Mouse (Mus musculus) duodenum, adult 2 months (tissue): ENCODE results near the gene Helq. TPM values are rescaled to one million over a fixed set of nuclear protein-coding genes. Genes with fewer than 3 reads are reported as not detected.

ENCODE experiments used
- polyA plus RNA-seq: library from polyadenylated mRNA; depleted of rRNA; stranded (reverse); fragments of >200 nt; gene quantifications from 2 replicates; pipeline ENCODE4 v1.2.3, GENCODE M21; 2012; ENCODE audit warnings: low replicate concordance; rRNA removed

Helq gene
- polyA plus RNA-seq: 2.2 and 4.2 TPM in 2 replicates

DNA sequence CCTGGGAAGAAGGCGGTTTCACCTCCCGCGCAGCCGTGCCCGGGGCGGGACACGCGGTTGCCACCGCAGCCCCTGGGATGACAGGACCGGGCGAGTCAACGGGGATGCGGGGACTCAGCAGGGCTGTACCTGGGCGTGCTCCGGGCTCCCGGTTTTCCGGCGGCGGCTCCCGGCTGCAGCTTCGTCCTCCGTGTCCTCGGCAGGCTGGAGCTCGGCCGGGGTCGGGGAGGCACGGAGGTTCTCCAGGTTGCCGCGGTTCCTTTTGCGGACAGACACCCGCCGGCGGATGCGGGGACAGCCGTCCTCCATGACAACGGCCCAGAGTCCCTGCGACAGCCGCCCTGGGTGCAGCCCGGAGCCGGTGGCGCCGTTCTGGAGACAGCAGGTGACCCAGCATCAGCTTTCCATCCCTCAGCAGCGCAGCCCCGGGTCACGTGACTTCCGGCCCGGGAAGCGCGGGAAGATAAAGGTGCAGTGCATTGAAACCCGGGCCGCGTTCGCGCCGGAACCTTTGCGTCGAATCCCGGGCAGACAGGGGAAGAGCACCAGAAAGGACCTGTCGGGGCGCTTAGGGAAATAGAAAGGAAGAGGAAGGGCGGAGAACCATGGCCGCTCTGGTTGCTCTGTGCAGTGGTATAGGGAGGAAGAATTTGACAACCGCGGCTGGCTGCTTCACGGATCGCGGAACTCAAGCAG, at the start of gene Helq, which contains the start of gene Mrps18c:
Gene Helq, minus strand, starts transcription at position 434 of the 696 bp plus-strand sequence.
Gene Mrps18c, plus strand, starts transcription at position 463 of the 696 bp plus-strand sequence.

DNA sequence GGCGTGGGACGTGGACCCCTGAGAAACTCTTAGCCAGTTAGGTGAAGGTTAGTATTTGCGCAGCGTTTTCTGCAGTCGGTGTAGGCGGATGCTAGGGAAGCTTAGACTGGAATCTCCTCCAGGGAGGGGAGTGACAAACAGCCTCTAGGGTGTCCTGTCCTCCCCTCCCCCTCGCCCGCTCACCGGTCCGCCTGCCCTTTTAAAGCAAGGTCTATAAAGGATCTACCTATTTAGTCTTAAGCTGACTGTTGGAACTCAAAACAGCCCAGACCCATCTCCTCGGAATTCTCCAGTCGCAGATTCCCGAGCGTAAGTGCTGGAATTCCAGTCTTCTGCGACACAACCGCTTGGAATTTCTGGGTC, 47.1 kb upstream of the Helq start, which contains the start of gene Gpat3:
Gene Gpat3, plus strand, starts transcription at position 229 of the 363 bp plus-strand sequence.

DNA sequence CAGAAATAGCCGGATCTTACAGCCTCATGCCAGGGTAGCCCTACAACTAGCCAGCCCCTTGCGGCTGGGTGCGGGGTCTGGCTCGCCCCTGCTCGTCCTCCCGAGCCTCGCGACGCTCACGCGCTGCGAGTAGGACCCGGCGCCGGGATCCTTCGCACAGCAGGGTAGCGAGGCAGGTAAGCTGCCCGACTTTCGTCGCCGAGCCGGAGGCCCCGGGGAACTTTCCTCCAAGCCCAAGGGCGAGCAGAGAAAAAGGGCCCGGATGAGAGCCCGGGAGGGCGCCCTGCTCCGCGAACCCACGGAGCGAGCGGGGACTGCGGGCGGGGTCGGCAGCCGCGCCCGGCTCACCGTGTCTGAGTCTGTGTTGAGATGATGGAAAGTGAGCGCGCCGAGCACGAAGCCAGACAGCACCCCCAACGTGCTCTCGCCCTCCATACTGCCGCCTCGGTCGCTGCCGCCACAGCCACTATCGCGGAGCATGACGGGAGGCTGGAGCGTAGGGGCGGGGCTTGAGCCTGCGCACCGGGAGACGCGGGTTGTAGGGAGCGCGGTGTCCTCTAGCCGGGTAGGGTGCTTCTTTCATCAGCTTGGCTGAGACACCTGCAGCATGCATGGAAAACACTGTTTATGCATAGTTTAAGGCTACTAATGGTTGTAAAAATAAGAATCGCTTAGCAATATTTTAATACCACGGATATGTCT, 22.2 kb upstream of the Helq start, which contains the start of gene Abraxas1:
Gene Abraxas1, minus strand, starts transcription at position 483 of the 702 bp plus-strand sequence.

DNA sequence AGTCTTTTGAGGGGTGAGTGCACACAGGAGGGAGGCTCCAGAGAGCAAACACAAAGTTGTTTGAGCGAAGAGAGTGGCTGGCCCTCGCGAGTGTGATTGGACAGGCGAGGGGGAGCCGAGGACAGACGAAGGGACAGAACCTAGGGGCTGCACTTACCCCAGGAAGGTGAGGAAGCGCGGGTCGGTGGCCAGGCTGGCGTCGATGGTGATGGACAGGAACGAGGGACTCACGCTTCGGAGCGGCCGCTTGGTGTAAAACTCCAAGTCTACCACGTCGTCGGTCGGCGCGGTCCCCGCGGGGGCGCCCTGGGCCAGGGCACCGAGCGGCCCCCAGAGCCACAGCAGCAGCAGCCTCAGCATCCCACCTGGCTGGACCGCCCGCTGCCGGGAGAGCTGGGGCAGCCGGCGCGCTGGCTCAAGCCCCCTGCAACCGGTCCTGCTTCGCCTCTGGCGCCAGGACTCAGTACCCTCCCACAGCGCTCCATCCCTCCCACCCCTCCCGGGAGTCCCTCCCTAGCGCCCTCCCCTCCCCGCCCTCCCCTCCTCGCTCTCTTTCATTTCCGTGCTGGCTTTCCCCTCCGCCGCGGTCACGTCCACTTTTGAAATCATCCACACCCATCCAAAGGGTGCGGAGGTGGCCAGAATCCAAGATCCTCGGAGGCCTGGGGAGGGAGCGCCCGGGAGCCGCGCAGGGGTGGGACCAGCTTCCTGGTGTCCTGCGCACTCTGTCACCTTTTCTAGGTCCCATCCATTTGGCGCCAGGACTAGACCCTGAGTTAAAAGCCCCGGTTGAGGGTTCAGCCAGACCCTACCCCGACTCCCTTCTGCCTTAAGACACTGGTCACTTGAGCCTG, 78.9 kb downstream of the Helq start, which contains the start of gene Hpse:
Gene Hpse, minus strand, starts transcription at position 482 of the 854 bp plus-strand sequence.

Other genes starting within 250 kb of the Helq start
- 1,775 and 2,370 TPM in 2 replicates for gene Plac8, start 226.4 kb downstream of the Helq start, polyA plus RNA-seq
- 97.2 and 201 TPM in 2 replicates for gene Coq2, start 123.5 kb downstream of the Helq start, polyA plus RNA-seq
- 4.8 and 5.5 TPM in 2 replicates for gene Hpse, start 78.9 kb downstream of the Helq start, polyA plus RNA-seq
- 4.9 and 7.7 TPM in 2 replicates for gene Mrps18c, start within 50 bp of the Helq start, polyA plus RNA-seq
- 1.1 and 1.7 TPM in 2 replicates for gene Abraxas1, start 22.4 kb upstream of the Helq start, polyA plus RNA-seq
- 5.6 and 27.9 TPM in 2 replicates for gene Gpat3, start 47.1 kb upstream of the Helq start, polyA plus RNA-seq